Mouse (Mus musculus): Measurements from ENCODE around the gene Arhgef26.

DNA sequence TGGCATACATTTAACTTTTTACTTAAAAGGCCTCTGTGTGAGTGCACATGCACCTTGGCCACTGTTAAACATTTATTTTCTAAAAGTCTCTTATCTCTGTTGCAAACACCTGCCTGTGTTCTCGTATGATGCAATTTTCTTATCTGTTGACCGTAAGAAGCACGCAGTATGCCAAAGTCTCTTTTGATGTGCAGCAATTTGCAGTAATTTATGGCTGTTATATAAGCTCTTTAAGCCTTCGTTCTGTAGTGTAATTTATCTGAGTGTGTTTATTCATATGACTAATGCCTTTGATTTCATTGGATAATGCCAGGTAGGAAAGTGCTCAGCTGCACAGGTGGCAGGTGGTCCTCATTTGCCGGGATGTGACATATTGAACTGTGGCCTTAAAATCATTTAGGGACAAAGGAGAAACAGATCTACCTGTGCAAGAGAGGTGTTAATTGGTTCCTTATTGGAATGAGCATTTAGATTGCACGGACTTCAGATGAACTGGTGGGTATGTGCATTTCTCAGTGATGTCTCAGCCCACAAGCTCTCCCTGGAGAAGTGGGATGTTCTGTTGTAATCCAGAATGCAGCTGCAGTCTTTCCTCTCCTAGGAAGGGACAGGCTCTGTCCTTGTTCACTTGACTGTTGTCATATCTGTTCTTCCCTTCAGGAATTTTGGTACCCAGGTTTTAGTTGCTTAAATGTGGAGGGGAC lies 10.5 kb downstream of the Arhgef26 start:
- no peak for TF ChIP-seq CTCF (IDR thresholded peaks at IDR 0.05; ENCODE audit: low read depth)
- TF ChIP-seq EP300 (IDR thresholded peaks at IDR 0.05; ENCODE audit: low read depth): no peak
